Mouse (Mus musculus): ENCODE measurements around the gene Cyp4a32. TPM values are rescaled to one million over a fixed set of nuclear protein-coding genes. Genes with fewer than 3 reads are reported as not detected.

Cyp4a32 gene
- not detected for polyA plus RNA-seq (2017; shearing (Covaris generic))

GRCm38 (mm10) chr4:115600611-115601010, at the start of gene Cyp4a32:
Gene Cyp4a32, plus strand, starts transcription at chr4:115600969.

GRCm38 (mm10) chr4:115563401-115563800, 37.4 kb upstream of the Cyp4a32 start, which contains the start of gene Cyp4a31:
Gene Cyp4a31, plus strand, starts transcription at chr4:115563649.

GRCm38 (mm10) chr4:115647580-115647979, 46.8 kb downstream of the Cyp4a32 start, which contains the start of gene Cyp4b1:
Gene Cyp4b1, minus strand, starts transcription at chr4:115647723.

Other genes starting within 250 kb of the Cyp4a32 start
- not detected for gene Cyp4a12b, start 189.3 kb upstream of the Cyp4a32 start, polyA plus RNA-seq (2017; shearing (Covaris generic))
- gene Cyp4a30b, start 148.4 kb upstream of the Cyp4a32 start, polyA plus RNA-seq (2017; shearing (Covaris generic)) = not detected
- 0.54 TPM for gene Cyp4a14, start 104.8 kb upstream of the Cyp4a32 start, polyA plus RNA-seq (2017; shearing (Covaris generic))
- gene Cyp4a10, start 82.7 kb upstream of the Cyp4a32 start, polyA plus RNA-seq (2017; shearing (Covaris generic)) = not detected
- not detected for gene Cyp4a31, start 37.3 kb upstream of the Cyp4a32 start, polyA plus RNA-seq (2017; shearing (Covaris generic))
- not detected for gene Cyp4b1, start 46.8 kb downstream of the Cyp4a32 start, polyA plus RNA-seq (2017; shearing (Covaris generic))
- gene Efcab14, start 136.8 kb downstream of the Cyp4a32 start, polyA plus RNA-seq (2017; shearing (Covaris generic)) = 37.7 TPM
- gene Tex38, start 180.0 kb downstream of the Cyp4a32 start, polyA plus RNA-seq (2017; shearing (Covaris generic)) = not detected
- gene Atpaf1, start 183.8 kb downstream of the Cyp4a32 start, polyA plus RNA-seq (2017; shearing (Covaris generic)) = 31.6 TPM
- gene Mob3c, start 227.1 kb downstream of the Cyp4a32 start, polyA plus RNA-seq (2017; shearing (Covaris generic)) = 19.8 TPM
- 44.9 TPM for gene Mknk1, start 238.2 kb downstream of the Cyp4a32 start, polyA plus RNA-seq (2017; shearing (Covaris generic))

Data from effector memory CD4-positive, alpha-beta T cell, adult 7 months (primary cell).